Mouse (Mus musculus) mammary gland, adult 2 months (tissue): ENCODE data around the gene Zfp574. TPM values are rescaled to one million over a fixed set of nuclear protein-coding genes. Genes with fewer than 3 reads are reported as not detected.

Source experiments
- polyA plus RNA-seq: library from polyadenylated mRNA; depleted of rRNA; stranded (reverse); fragments of >200 nt; gene quantifications from 2 replicates; pipeline ENCODE4 v1.2.3, GENCODE M21; 2012; ENCODE audit warnings: low replicate concordance; rRNA removed

The Zfp574 gene
- 32.4 and 58.6 TPM in 2 replicates for polyA plus RNA-seq

GRCm38 (mm10) chr7:25071979-25072715 is at the start of gene Zfp574, which contains the start of gene Grik5:
TSS of gene Zfp574 (plus strand) at chr7:25072567.
TSS of gene Grik5 (minus strand) at chr7:25072346.

Other genes with a start within 250 kb of the Zfp574 start
- 2.9 and 4.6 TPM in 2 replicates for gene Gm9844, start 210.4 kb upstream of the Zfp574 start, polyA plus RNA-seq
- gene Lypd4, start 202.6 kb upstream of the Zfp574 start, polyA plus RNA-seq = 0.23 TPM in 1 of 2 replicates, not detected in the other
- gene Dmrtc2, start 202.5 kb upstream of the Zfp574 start, polyA plus RNA-seq = 0.09 TPM in 1 of 2 replicates, not detected in the other
- gene Rps19, start 188.2 kb upstream of the Zfp574 start, polyA plus RNA-seq = 631 and 672 TPM in 2 replicates
- gene Cd79a, start 175.2 kb upstream of the Zfp574 start, polyA plus RNA-seq = 227 and 413 TPM in 2 replicates
- gene Arhgef1, start 169.7 kb upstream of the Zfp574 start, polyA plus RNA-seq = 431 and 893 TPM in 2 replicates
- not detected in 2 replicates for gene Gm4881, start 128.1 kb upstream of the Zfp574 start, polyA plus RNA-seq
- gene Rabac1, start 99.8 kb upstream of the Zfp574 start, polyA plus RNA-seq = 616 and 766 TPM in 2 replicates
- 17.6 and 20.0 TPM in 2 replicates for gene Atp1a3, start 66.6 kb upstream of the Zfp574 start, polyA plus RNA-seq
- gene Grik5, start 221 bp upstream of the Zfp574 start, polyA plus RNA-seq = 25.8 and 38.3 TPM in 2 replicates
- gene Pou2f2, start 107.2 kb downstream of the Zfp574 start, polyA plus RNA-seq = 9.9 and 39.4 TPM in 2 replicates
- 35.6 and 56.0 TPM in 2 replicates for gene Dedd2, start 148.0 kb downstream of the Zfp574 start, polyA plus RNA-seq
- gene Zfp526, start 148.9 kb downstream of the Zfp574 start, polyA plus RNA-seq = 16.0 and 24.9 TPM in 2 replicates
- gene Gsk3a, start 165.3 kb downstream of the Zfp574 start, polyA plus RNA-seq = 125 and 143 TPM in 2 replicates
- gene Erf, start 178.2 kb downstream of the Zfp574 start, polyA plus RNA-seq = 28.1 and 66.5 TPM in 2 replicates
- 74.8 and 156 TPM in 2 replicates for gene Cic, start 195.1 kb downstream of the Zfp574 start, polyA plus RNA-seq
- gene Pafah1b3, start 225.4 kb downstream of the Zfp574 start, polyA plus RNA-seq = 37.8 and 49.3 TPM in 2 replicates
- gene Prr19, start 228.8 kb downstream of the Zfp574 start, polyA plus RNA-seq = 0.11 TPM in 1 of 2 replicates, not detected in the other
- gene Tmem145, start 233.5 kb downstream of the Zfp574 start, polyA plus RNA-seq = 0.06 and 0.16 TPM in 2 replicates
- 37.0 and 62.0 TPM in 2 replicates for gene Megf8, start 244.6 kb downstream of the Zfp574 start, polyA plus RNA-seq